Mouse (Mus musculus): ENCODE measurements around the gene Selenon.
"Not testable (repeated sequence)": the region's sequence is repeated elsewhere in the genome, so short reads cannot be mapped to it uniquely, and the experiment has no call there.

The Selenon gene

GRCm38 (mm10) chr4:134505303-134505789, 46.6 kb downstream of the Selenon start:
- no peak for DNase-seq

GRCm38 (mm10) chr4:134503686-134504357, 48.1 kb downstream of the Selenon start:
- no peak for DNase-seq

- DNase-seq, result peak in 1 of 2 experiments; percentile 16
Observed at GRCm38 (mm10) chr4:134501095-134501494, 50.9 kb downstream of the Selenon start.

GRCm38 (mm10) chr4:134498983-134499382, 53.0 kb downstream of the Selenon start:
- DNase-seq, result not testable (repeated sequence)

- DNase-seq, result no peak
Observed at GRCm38 (mm10) chr4:134497986-134498731, 53.8 kb downstream of the Selenon start.

GRCm38 (mm10) chr4:134497223-134497622, 54.7 kb downstream of the Selenon start:
- DNase-seq, result no peak

- DNase-seq, result peak; percentile 87 to 88
Observed at GRCm38 (mm10) chr4:134496595-134497210, 55.3 kb downstream of the Selenon start, which contains the start of gene Paqr7. Paqr7 (plus strand) TSS chr4:134496697.

GRCm38 (mm10) chr4:134495546-134495923, 56.4 kb downstream of the Selenon start:
- DNase-seq, result peak in 1 of 2 experiments; percentile 8

- DNase-seq, result peak in 1 of 2 experiments; percentile 13
Observed at GRCm38 (mm10) chr4:134494780-134495545, 57.0 kb downstream of the Selenon start.

GRCm38 (mm10) chr4:134494161-134494560, 57.8 kb downstream of the Selenon start:
- DNase-seq, result not testable (repeated sequence)

- peak in 1 of 2 experiments; percentile 39 for DNase-seq
Observed at GRCm38 (mm10) chr4:134491716-134492115, 60.2 kb downstream of the Selenon start.

- DNase-seq, result peak; percentile 68 to 78
Observed at GRCm38 (mm10) chr4:134489986-134490665, 61.8 kb downstream of the Selenon start.

- peak in 1 of 2 experiments; percentile 15 for DNase-seq
Observed at GRCm38 (mm10) chr4:134488211-134488610, 63.8 kb downstream of the Selenon start.

All from kidney, postnatal 36 days (tissue).